Mouse (Mus musculus) 3134 (cell line): ENCODE data around the gene Gstp2.

Experiments used
- DNase-seq: peaks from one replicate; pipeline ENCODE4 v3.0.0-alpha.2; 2011; ENCODE audit warnings: low spot score; ENCODE audit not compliant: insufficient read length; ENCODE audit errors: extremely low read depth

Gstp2 gene

GRCm38 (mm10) chr19:3991562-3991961 lies 54.3 kb downstream of the Gstp2 start:
- no peak for DNase-seq

- DNase-seq: no peak
Observed at GRCm38 (mm10) chr19:3990804-3991203, 55.0 kb downstream of the Gstp2 start.
